Mouse (Mus musculus): ENCODE measurements around the gene Ifna4.
"Not testable (repeated sequence)": the region's sequence is repeated elsewhere in the genome, so short reads cannot be mapped to it uniquely, and the experiment has no call there.

- not testable (repeated sequence) for TF ChIP-seq CTCF (IDR thresholded peaks at IDR 0.05; ENCODE audit: insufficient read depth, low read length); POLR2A (IDR thresholded peaks at IDR 0.05; ENCODE audit: borderline replicate concordance, extremely low read depth, low read depth, low read length)
These were observed 35.9 kb upstream of the Ifna4 start for GRCm38 (mm10) chr4:88805761-88806160.
